Mouse (Mus musculus) cortical plate, adult 2 months (tissue): ENCODE measurements around the gene Cog5.

Experiments used
- CTCF ChIP-seq: fragments of 200-500 bp; IDR thresholded peaks from 2 replicates; pipeline ENCODE4 v1.5.1; 2011; ENCODE audit warnings: mild to moderate bottlenecking, control low read depth, low read length; ENCODE audit not compliant: insufficient read depth; ENCODE audit errors: extremely low read depth
- POLR2A ChIP-seq: fragments of 200-500 bp; IDR thresholded peaks from 2 replicates; pipeline ENCODE4 v1.6.1; 2011; ENCODE audit warnings: mild to moderate bottlenecking, low read length, control low read depth; ENCODE audit not compliant: insufficient read depth; ENCODE audit errors: extremely low read depth

DNA sequence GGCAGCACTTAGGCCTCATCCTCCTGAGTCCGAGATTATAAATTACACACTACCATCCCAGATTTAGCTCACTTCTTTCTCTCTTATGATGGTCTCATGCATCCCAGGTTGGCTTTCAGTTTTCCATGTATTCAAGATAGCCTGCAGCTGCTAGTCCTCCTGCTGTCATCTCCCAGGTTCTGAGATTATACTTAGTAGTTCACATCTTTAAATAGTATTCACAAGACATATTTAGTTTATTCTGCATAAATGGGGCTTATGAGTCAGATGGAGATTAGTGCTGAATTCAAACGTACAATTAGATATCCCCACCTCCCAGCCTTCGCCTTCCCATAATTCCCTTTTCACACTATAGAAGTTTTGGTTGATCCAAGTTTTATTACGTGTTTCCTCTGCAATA is 222.1 kb downstream of the Cog5 start:
- no peak for TF ChIP-seq POLR2A
- TF ChIP-seq CTCF, result no peak
